Mouse (Mus musculus) brain, adult 2 months (tissue): ENCODE measurements around the gene Ccdc175.
A peak's percentile ranks its signal among the peaks of the same experiment; 100 is the strongest.

ENCODE experiments used
- DNase-seq: peaks from one replicate; pipeline ENCODE4 v3.0.0; 2011; ENCODE audit warnings: low read depth, low spot score

Gene Ccdc175

GRCm38 (mm10) chr12:72104027-72104426 lies 80.8 kb downstream of the Ccdc175 start:
- DNase-seq: no peak

- no peak for DNase-seq
These were observed 82.1 kb downstream of the Ccdc175 start for GRCm38 (mm10) chr12:72102776-72103175.

GRCm38 (mm10) chr12:72096966-72097365 lies 87.9 kb downstream of the Ccdc175 start:
- no peak for DNase-seq

GRCm38 (mm10) chr12:72089802-72090201 lies 95.0 kb downstream of the Ccdc175 start:
- no peak for DNase-seq

- no peak for DNase-seq
These were observed 98.5 kb downstream of the Ccdc175 start for GRCm38 (mm10) chr12:72086166-72086825.

- peak; percentile 99 for DNase-seq
These were observed 99.3 kb downstream of the Ccdc175 start, which contains the start of the genes L3hypdh and Jkamp for GRCm38 (mm10) chr12:72085329-72086165. Gene L3hypdh, minus strand, starts transcription at chr12:72085439. Gene Jkamp, plus strand, starts transcription at chr12:72085589.

GRCm38 (mm10) chr12:72085024-72085328 lies 99.9 kb downstream of the Ccdc175 start:
- no peak for DNase-seq

GRCm38 (mm10) chr12:72084261-72085023 lies 100.4 kb downstream of the Ccdc175 start:
- peak; percentile 44 for DNase-seq

- no peak for DNase-seq
These were observed 101.6 kb downstream of the Ccdc175 start for GRCm38 (mm10) chr12:72083265-72083664.

- DNase-seq: no peak
These were observed 102.5 kb downstream of the Ccdc175 start for GRCm38 (mm10) chr12:72082370-72082769.

GRCm38 (mm10) chr12:72081961-72082360 lies 102.9 kb downstream of the Ccdc175 start:
- no peak for DNase-seq

GRCm38 (mm10) chr12:72078248-72078647 lies 106.6 kb downstream of the Ccdc175 start:
- DNase-seq: no peak

- DNase-seq: peak; percentile 95
These were observed 114.2 kb downstream of the Ccdc175 start, which contains the start of gene Gpr135 for GRCm38 (mm10) chr12:72070327-72071269. Gene Gpr135, minus strand, starts transcription at chr12:72071125.

- DNase-seq: peak; percentile 39
These were observed 115.1 kb downstream of the Ccdc175 start for GRCm38 (mm10) chr12:72069626-72070326.

- DNase-seq: no peak
These were observed 127.0 kb downstream of the Ccdc175 start for GRCm38 (mm10) chr12:72057780-72058179.

GRCm38 (mm10) chr12:72053851-72054250 lies 131.0 kb downstream of the Ccdc175 start:
- no peak for DNase-seq

GRCm38 (mm10) chr12:72053303-72053702 lies 131.5 kb downstream of the Ccdc175 start:
- DNase-seq: peak; percentile 55

GRCm38 (mm10) chr12:72052571-72052970 lies 132.3 kb downstream of the Ccdc175 start:
- no peak for DNase-seq
